Mouse (Mus musculus) lung, postnatal 14 days (tissue): ENCODE results near the gene Gm45618.
"Not testable (repeated sequence)": the region's sequence is repeated elsewhere in the genome, so short reads cannot be mapped to it uniquely, and the experiment has no call there.

Experiments
- DNase-seq: peaks from one replicate; pipeline ENCODE4 v3.0.0; 2021

Gm45618 gene

DNA sequence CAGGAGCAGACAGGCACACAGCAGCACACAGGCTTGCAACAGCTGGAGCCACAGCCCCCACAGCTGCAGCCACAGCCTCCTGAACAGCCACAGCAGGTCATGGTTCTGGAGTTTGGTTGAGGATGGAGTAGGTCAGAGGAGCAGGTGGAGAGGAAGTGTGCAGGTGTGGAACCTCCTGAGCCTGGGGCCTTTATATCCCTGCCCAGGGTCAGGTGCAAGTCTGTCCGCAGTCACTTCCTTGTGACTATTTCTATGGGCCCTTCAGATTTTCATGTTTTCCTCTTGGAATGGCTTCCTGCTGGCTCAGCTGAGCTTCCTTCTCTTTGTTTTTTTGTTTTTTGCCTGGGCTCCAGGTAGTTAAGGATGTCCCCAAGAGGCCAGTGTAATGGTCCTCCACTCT, at the start of gene Gm45618:
Gene Gm45618 (minus strand): TSS at position 101 of the 400 bp plus-strand sequence.
- not testable (repeated sequence) for DNase-seq

DNA sequence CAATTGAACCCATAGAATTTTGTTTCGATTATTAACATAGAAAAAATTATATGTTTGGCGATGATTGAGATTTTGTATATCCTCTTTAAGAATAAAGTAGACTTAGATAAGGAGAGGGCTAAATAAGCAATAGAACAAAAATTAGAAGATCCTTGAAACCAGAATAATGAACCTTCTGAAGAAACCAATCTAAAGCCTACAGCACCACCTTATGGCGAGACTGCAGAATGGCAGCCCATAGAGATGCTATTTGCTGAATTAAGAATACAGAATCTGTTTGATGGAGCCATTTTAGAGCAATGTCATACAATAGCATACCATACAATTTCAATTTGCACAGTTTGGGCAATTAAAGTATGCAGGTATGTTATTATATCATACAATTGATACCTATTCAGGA, 49.3 kb upstream of the Gm45618 start:
- no peak for DNase-seq

DNA sequence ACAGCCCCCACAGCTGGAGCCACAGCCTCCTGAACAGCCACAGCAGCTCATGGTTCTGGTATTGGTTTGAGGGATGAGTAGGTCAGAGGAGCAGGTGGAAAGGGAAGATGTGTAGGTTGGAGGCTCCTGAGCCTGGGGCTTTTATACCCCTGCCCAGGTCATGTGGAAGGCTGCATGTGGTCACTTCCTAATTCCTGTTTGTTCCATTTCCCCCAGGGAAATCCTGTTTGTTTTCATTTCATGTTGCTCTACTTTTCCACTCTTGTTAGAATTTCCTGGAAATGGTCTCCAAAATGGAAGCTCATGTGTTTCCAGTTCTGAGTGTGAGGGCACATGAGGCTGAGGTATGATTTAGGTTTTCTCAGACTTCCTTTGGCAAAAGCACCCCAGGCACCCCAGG, 45.1 kb upstream of the Gm45618 start, which contains the start of gene Gm4553:
Gene Gm4553 (minus strand): TSS at position 101 of the 400 bp plus-strand sequence.
- not testable (repeated sequence) for DNase-seq

DNA sequence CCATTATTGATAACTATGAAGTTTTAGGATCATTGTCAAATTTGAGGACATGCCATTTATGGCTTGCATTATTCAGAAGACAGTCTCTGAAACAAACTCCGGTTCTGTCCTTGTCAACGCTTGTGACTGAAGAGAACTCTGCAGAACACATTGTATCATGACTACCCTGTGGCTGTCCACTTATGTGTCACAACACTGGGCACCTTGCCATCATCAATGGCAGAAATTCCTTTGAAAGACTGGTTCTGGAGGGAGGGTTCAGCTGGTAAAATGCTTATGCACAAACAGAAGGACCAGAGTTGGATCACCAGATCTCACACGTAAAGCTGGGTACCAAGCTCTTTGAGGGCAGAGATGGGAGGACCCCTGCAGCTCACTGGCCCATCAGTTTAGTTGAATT, 38.8 kb upstream of the Gm45618 start:
- DNase-seq = no peak

DNA sequence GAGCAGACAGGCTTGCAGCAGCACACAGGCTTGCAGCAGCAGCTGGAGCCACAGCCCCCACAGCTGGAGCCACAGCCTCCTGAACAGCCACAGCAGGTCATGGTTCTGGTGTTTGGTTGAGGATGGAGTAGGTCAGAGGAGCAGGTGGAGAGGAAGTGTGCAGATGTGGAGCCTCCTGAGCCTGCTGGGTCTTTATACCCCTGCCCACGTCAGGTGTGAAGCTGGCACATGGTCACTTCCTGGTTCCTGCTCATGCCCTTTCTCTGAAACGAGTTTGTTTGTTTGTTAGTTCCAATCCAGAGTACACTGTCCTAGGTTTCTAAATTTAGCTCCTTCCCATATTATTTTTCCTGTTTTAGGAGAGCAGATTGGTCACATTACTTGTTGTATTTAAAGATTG, 36.5 kb upstream of the Gm45618 start, which contains the start of gene Gm29735:
Gene Gm29735 (minus strand): TSS at position 101 of the 400 bp plus-strand sequence.
- DNase-seq = not testable (repeated sequence)

DNA sequence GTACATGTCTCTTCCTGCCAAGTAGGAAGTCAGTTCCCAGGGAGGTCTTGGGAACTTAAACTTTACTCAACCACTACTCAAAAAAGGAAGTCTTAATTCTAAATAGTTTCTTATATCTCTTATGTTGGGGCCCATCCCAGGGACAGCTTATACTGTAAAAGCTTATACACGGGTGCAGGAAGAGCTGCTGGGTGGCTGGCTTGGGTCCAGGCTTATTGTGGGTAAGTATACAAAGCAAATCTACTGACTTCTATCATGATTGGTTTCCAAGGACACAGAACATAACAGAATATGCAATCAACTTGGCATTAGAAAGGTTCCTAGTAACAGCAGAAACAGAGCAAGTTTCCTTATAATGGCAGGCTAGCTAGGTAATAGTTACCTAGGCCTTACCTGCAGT, 34.8 kb upstream of the Gm45618 start:
- DNase-seq = no peak

DNA sequence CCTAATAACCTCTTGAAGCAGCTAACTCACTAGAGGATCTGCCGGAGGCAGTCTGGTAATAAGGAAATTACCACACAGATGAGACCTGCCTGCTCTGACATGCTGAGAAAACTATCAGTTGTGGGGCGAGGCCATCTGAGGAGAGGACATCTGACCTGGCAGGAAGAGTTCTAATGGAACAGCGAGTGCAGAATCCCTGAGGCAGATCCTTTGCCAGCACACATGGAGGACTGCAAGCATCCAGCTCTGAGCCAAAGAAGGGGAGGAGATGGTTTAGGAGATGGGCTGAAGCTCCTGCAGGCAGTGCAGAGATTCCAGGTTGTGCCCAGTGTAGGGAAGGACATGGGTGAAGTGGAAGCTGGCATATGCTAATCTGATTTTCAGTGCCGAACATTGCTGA, 31.7 kb upstream of the Gm45618 start:
- no peak for DNase-seq

DNA sequence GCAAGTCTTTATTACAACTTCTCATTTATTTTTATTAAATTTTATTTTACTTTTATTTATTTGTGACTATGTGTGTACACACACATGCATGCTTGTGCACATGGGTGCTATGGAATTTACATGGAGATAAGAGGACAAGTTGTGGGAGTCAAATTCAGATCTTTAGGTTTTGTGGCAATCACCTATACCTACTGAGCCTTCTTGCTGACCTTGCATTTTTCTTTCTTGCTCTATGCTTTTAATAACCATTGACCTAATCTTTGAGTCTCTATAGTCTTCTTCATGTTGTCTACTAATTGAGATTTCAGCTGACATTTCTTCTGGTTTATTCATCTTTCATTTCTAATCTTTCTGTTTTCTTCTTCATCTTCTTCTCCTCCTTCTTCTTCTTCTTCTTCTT, 28.1 kb upstream of the Gm45618 start:
- DNase-seq = no peak

DNA sequence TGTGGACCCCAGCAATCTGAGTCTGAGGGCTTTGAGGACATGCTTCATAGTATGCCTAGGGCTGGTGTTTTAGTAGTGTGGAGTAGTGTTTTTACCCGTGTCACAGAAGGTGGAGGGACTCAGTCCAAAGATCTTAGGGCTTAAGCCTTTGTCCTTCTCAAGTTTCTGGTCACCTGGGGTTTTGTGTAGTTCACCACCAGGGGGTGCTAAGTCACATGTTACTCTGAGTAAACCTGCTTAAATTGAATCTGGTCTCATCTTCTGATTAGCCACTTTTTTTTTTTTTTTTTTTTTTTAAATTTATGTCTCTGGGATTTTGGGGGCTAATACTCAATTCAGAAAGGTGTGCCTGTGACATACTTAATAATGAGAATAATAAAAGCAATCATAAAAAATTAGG, 25.5 kb upstream of the Gm45618 start:
- peak; percentile 68 for DNase-seq

DNA sequence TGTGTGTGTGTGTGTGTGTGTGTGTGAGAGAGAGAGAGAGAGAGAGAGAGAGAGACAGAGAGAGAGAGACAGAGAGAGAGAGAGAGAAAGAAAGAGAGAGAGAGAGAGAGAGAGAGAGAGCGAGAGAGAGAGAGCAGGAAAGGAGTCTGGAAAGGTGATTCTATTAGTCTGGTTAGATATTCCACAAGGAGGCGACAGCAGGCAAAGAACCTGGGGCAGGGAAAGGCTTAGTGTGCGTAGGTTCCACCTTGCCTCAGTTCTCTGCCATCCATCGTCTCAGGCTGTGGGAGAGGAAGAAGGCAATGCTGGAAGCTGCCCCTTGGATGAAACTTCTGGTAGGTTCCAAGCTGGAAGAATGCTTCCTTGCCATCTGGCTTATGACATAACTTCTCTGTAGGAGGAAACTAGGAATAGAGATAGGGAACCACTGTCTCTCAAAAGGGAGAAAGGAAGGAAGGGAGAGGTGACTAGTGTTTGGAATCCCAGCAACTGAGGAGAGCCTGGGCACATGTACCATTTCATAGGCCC, 24.9 kb upstream of the Gm45618 start:
- no peak for DNase-seq

DNA sequence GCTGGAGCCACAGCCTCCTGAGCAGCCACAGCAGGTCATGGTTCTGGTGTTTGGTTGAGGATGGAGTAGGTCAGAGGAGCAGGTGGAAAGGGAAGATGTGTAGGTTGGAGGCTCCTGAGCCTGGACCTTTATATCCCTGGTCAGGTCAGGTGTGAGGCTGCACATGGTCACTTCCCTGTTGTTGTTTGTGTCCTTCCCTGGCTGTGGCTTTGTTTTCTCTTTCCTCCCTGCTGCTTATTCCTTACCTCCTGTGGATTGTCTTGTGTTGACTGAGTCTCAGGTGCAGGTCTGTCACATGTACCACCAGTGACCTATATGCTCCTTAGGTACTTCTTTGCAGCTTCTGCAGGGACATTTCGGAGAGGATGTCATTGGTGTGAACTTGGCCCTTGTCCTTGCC, 24.0 kb upstream of the Gm45618 start, which contains the start of gene Gm45337:
Gene Gm45337 (minus strand): TSS at position 101 of the 400 bp plus-strand sequence.
- no peak for DNase-seq

DNA sequence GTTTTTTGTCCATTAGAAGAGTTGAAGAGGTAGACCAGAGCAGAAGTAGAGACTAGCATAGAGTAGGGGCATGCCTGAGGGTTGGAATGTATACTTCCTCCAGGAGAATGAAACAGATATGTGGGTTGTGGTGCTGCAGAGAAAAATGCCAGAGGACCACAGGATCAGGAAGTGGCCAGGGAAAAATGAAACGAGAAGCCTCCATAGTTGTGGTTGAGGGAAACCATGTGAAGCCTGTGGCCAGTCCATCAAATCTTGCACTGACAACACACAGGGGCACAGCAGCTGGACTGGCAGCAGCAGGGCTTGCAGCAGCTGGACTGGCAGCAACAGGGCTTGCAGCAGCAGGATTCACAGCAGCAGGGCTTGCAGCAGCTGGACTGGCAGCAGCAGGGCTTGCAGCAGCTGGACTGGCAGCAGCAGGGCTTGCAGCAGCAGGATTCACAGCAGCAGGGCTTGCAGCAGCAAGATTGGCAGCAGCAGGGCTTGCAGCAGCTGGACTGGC, 23.0 kb upstream of the Gm45618 start:
- not testable (repeated sequence) for DNase-seq

DNA sequence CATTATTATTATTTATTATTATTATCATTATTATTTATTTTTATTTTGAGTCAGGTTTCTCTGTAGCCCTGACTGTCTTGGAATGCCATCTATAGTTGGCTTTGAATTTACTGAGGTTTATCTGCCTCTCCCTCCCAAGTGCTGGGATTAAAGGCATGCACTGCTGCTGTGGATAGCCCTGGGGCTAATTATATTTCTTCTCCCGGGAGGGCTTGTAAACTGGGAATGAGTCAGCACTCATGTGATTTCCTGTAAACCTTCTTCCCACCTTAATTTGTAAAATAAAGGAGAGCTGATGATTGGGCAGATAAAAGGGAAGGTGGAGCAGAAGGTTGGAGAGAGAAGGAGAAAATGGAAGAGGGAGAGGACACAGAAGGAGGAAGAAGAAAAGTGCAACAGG, 20.2 kb upstream of the Gm45618 start:
- no peak for DNase-seq

DNA sequence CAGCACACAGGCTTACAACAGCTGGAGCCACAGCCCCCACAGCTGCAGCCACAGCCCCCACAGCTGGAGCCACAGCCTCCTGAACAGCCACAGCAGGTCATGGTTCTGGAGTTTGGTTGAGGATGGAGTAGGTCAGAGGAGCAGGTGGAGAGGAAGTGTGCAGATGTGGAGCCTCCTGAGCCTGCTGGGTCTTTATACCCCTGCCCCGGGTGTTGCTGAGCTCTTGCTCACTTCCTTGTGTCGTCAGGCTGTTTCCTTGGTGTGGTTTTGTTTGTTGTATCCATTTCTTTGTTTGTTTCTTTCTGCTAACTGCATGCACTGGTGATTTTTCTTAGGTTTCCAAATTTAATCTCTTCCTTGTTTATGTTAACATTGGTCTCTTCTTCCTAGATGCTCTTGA, 15.4 kb upstream of the Gm45618 start, which contains the start of gene Gm39115:
Gene Gm39115 (minus strand): TSS at position 101 of the 400 bp plus-strand sequence.
- not testable (repeated sequence) for DNase-seq

DNA sequence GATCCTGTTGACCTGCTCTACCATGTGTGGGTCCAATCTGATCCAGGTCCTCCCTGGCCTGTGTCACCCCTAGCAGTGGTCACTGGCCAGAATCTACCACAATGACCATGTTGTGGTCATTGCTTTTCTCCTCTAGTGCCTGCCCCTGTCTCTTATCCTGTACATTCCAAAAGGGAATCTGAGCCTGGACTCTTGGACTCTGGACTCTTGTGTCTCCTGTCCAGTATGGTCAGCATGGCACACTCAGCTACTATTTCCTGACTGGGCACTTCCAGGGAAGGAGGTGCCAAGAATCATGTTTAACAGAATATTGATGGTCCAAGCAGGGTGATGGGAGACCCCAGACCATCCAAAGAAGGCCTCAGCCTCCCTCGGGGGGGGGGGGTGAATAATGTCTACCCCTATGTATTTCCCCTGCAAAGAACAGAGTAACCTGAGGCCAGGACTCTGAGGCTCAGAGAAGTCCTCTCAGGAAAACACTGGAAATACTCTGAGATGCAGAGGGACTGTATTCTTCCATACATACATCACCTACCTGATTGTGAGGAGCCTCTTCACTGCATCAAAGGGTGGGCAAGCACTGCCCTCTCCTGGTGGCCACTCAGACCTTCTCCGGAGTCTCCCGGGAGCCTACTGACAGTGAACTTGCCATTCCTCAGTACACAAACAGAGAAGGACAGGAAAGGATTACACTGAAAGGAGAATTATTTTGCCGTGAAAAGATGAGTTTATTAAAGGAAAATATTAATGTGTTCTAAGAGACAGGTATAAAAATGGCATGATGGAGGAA, 13.9 kb upstream of the Gm45618 start:
- no peak for DNase-seq

DNA sequence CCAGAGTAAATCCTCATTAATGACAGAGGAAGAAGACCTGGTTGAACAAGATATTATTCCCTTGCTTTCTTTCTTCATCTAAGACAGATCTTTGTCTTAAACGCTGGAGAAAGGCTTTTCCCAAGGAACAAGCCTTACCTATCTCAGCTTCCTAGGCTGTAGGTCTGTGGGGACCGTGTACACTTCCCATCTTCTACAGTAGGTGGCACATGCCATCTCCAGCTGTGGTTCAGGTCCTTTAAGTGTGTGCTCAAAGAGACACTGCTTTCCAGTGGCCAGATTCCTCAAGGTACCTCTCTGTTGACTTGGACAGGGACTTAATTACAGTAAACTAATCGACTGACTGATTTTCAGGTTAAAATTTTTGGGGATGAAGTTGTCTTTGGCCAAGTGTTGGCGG, 8.3 kb upstream of the Gm45618 start:
- no peak for DNase-seq

DNA sequence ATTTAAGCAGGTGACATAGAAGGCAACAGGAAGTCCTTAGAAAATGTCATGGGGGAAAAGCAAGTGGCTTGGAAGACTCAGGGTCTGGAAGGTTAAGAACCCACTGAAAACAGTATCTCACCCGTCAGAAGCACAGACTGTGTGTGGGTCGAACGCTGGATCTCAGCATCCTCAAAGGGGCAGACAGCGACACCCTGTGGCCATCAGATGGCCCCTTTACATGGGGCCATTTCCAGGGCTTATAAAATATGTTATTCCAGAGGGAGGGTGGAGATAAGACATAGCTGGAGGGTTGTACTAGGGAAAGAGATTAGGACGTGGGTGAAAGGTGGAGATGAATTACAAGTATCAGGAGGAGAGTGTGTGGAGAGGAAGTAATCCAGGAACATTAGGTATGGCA, 897 bp downstream of the Gm45618 start:
- DNase-seq = no peak

DNA sequence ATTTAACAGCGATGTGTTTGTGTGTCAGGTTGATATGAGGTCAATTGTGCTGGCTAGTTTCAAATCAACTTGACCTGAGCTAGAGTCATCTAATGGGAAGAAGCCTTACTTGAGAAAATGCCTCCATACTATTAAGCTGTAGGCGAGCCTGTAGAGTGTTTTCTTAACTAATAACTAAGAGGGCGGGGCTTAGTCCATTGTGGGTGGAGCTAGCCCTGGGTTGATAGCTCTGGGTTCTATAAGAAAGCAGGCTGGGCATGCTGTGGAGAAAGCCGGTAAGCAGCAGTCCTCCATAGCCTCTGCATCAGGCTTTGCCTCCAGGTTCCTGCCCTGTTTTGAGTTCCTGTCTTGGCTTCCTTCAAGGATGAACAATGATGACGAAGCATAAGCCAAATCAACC, 15.8 kb downstream of the Gm45618 start:
- DNase-seq = no peak

DNA sequence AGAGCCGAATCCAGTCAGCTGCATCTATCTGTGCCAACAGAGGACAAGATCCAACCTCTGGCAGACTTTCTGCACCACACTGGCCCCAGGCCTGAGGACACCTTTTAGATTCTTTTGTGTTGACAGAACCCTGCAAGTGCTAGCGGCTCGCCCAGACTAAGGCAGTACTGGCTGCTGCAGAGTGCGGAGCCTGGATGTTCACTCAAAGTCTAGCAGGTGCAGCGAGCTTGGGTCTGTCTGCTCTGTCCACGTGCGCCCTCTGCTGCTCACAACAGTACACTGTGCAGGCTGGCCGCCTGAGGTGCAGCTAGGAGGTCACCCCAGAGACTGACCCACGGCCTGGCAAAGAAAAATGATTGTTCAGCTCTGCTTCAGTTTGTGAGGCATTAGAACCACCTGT, 22.8 kb downstream of the Gm45618 start:
- peak; percentile 86 for DNase-seq

DNA sequence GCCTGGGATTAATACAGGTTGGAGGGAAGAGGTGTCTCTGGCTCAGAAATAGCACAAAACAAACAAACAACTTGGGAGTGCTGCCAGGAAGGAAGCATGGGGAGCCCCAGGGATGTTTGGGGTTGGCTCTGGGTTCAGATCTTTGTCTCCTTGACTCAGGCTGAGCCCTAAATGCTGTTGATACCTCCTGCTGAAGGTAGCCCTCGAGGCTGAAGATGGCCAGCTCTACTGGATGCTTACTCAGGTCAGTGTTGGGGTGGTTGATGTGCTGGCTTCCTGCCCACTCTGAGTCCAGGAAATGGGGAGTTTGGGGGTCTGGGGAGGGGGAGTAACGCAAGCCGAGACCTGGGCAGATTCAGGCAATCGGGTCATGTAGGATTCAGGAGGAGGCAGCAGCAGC, 23.8 kb downstream of the Gm45618 start:
- no peak for DNase-seq

DNA sequence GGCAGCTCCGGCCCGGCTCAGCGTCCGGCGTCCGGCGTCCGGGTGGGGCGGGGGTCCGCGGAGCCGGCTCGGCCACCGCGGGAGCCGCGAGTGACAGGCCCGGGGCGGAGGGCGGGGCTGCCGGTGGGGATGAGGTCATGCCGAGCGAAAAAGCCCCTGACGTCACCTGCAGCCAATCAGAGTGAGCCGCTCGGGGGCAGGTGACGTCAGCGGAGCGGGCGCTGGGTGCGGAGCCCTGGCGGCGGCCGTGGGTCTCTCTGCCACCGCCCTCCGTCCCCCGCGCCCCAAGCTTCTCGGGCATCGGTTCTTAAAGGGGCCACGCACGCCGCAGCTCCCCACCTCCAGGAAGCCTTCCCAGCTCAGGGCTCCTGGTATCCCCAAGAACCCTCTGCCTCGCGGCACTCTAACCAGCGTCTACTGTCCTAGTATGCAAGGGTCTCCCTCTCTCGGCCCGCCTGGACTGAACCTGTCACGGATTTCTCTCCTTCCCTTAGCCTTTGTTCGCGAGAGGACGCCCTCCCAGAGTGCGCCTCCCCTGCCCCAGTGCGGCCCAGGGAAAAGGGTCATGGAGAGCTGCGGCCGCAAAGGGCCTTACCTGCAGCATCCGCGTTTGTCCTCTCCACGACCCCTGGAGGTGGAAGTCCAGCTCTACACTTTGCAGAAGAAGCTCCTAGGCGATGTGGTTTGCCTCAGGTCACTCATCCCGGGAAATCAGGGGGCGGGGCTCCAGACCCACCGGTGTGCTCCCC, 25.2 kb downstream of the Gm45618 start, which contains the start of gene Dusp8:
Gene Dusp8 (minus strand): TSS at position 661 of the 749 bp plus-strand sequence.
- DNase-seq = peak; percentile 93

DNA sequence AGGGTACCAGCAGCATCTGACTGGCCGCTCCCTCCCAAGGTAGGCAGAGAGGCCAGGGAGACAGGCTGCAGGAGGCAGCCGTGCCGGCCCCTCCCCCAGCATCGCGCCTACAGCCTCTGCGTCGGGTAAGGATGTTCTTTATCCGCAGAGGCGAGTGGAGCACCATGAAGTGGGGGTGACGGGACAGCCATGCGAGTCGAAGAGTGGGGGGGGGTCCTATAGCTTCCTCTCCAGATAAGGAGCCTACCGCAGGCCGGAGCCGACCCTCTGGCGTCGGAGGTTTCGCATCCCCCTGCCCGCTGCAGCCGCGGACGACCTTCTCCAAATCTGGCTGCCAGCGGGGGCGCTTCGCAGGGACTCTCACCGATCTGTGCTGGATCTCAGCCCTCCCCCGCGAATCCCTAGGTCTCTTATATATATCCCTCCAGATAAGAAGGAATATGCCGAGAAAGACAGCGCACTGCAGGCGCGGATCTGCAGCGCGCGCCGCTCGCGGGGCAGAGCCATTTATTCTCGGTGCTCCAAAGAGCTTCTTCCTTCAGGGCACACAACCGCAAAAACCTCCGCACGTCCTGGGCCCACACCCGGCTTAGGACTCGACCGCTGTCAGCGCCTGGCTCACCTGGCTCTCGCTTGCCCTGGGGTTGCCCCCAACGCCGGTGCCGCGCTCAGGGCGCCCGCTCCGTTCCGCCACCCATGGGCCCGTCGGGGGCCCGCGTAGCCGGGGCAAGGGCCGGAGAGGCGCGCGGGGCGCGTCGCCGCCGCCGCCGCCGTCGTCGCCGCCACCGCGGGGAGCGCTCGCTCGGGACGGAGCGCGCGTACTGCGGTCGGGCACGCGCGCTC, 26.0 kb downstream of the Gm45618 start:
- peak; percentile 46 for DNase-seq
